Mouse (Mus musculus): ENCODE results near the gene H2-DMb1. TPM values are rescaled to one million over a fixed set of nuclear protein-coding genes. Genes with fewer than 3 reads are reported as not detected.
A peak's percentile ranks its signal among the peaks of the same experiment; 100 is the strongest.
"Not testable (repeated sequence)": the region's sequence is repeated elsewhere in the genome, so short reads cannot be mapped to it uniquely, and the experiment has no call there.

The H2-DMb1 gene
- total RNA-seq, 2 experiments from 2014 or later = 23.1 to 34.8 TPM

DNA sequence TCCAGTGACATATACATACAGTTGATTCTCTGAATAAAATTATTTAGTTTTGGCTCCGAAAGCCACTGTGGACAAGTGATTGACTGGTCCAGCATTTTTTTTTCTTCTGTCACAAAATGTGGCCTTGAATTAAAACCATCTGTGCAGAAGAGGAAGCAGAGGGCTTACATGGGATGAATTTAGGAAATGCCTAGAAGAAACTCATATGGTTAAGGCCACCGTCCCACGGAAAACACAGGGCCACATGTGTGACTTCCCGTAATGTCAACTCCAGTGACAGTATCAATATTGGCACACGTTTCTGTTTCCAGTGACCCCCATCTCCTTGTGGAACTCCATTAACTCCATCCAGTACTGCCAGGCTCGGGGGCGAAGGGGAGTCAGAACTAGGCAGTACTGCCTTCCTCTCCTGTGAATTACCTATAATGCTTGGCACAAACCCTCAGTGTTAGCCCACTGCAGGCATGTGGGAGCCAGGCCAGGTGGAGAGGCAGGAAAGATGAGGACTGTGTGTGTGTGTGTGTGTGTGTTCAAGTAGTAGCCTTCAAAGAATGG lies 10.3 kb upstream of the H2-DMb1 start:
- no peak for ATAC-seq (replicated peaks; ENCODE audit: low FRiP score, poor library complexity, severe bottlenecking)

DNA sequence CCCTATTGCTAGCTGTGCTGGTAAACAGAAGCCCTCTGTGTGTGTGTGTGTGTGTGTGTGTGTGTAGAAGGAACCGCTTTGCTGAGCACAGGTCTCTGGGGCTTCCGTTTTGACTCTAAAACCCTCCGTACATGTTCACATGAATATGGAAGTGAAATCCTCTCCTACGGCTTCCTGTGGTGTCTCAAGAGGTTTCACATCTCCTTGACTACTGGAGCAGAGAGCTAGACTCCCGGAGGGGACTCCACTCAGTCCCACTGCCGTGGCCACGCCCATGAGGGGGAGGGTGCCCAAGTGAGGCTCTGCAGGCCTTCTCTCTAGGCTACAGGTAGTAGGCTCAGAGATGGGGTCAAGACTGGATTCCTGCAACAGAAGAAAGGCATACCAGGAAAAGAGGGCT lies 9.8 kb upstream of the H2-DMb1 start, which contains the start of gene H2-DMb2:
Gene H2-DMb2, plus strand, starts transcription at position 275 of the 400 bp plus-strand sequence.
- no peak for ATAC-seq (replicated peaks; ENCODE audit: low FRiP score, poor library complexity, severe bottlenecking)

DNA sequence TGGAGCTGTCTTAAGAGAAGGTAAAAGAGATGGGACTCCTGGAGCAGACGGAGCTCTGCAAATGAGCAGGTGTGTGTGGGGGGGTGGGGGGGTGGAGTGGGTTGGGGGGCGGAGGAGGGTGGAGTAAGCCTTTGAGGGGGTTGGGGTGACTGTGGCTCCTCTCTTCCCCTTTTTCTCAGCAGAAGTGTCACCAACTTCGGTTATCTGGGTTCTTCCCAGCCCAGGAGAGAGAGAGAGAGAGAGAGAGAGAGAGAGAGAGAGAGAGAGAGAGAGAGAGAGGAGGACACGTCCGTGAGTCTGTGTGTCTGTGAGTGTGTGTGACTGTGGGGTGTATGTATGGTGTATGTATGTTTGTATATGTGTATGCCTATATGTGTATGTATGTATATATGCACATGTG lies 9.4 kb upstream of the H2-DMb1 start:
- ATAC-seq (replicated peaks; ENCODE audit: low FRiP score, poor library complexity, severe bottlenecking) = no peak

DNA sequence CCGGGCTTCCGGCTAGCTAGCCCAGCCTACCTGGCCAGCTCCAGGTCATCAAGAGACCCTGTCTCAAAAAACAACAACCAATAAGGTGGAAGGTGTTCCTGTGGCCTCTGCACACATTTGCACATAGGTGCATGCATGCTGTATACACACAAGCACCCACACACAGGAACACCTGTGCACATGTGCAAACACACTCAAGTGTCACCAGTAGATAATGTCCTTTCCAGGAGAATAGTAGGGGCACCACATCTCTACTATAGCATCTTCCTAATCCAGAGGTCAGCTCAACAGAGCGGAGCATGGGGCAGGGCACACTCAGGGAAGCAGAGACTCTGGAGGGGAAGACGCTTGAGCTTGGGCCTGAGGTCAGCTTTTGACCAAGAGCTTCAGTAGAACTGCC lies 8.7 kb upstream of the H2-DMb1 start:
- ATAC-seq (replicated peaks; ENCODE audit: low FRiP score, poor library complexity, severe bottlenecking) = not testable (repeated sequence)

DNA sequence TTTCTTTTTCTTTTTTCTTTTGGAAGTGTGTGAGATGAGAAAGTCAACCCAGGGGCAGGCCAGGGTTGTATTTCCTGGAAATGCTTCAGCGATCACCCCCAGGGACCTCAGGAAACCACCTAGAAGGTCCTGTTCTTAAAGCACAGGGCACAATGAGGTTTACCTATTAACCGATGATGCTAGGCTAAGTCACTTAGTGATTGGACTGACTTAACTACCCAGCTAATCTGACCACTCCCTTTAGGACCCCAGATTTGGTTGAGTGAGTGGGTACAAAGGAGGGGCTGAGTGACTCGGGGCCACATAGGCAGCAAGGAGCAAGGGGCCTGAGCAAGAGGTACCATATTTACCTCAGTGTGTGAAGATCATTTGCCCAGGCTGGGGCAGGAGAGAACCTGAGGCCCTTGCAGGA lies 7.9 kb upstream of the H2-DMb1 start:
- ATAC-seq (replicated peaks; ENCODE audit: low FRiP score, poor library complexity, severe bottlenecking) = no peak

DNA sequence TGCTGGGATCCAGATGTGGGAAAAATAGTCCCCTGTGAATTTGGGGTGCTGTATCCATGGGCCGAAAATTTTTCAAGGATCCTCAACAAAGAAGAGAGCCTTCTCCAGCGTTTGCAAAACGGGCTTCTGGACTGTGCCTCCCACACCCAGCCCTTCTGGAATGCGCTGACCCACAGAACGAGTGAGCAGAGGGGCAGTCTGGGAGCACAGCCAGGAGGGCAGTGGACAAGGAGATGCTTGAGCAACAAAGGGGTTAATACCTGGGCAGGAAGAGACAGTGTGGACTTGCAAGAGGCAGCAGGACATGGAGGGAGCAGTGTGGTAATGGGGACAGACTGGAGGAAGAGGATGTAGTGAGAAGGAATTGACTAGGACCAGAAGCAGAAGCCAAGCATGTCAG lies 2.7 kb downstream of the H2-DMb1 start:
- ATAC-seq (replicated peaks; ENCODE audit: low FRiP score, poor library complexity, severe bottlenecking) = no peak

DNA sequence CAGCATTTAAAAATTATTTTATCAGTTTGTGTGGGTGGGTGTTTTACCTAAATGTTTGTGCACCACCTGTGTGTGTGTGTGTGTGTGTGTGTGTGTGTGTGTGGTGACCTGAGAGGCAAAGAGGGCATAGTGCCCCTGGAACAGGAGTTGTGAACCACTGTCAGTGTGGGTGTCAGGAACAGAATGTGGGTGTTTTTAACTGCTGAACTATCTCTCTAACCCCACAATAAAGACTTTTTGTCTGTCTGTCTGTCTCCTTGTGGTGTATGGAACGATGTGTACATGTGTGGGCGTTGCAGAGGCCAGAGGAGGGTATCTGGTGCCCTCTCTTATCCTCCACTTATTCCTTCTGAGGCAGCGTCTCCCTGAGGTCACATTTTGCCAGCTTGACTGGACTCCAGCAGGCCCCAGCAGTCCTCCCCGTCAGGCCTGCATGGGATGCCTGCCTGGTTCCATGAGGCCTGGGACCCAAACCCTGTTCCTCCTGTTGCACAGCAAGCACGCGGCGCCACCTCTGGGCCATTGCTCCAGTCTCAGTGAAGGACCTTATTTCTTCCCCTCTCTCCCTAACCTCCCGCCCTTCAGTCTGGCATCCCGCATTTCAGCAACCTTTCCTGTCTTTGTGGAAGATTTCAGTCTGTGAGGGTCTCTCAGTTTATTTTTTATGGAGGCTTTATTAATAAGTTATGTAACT lies 11.5 kb downstream of the H2-DMb1 start:
- ATAC-seq (replicated peaks; ENCODE audit: low FRiP score, poor library complexity, severe bottlenecking) = no peak

DNA sequence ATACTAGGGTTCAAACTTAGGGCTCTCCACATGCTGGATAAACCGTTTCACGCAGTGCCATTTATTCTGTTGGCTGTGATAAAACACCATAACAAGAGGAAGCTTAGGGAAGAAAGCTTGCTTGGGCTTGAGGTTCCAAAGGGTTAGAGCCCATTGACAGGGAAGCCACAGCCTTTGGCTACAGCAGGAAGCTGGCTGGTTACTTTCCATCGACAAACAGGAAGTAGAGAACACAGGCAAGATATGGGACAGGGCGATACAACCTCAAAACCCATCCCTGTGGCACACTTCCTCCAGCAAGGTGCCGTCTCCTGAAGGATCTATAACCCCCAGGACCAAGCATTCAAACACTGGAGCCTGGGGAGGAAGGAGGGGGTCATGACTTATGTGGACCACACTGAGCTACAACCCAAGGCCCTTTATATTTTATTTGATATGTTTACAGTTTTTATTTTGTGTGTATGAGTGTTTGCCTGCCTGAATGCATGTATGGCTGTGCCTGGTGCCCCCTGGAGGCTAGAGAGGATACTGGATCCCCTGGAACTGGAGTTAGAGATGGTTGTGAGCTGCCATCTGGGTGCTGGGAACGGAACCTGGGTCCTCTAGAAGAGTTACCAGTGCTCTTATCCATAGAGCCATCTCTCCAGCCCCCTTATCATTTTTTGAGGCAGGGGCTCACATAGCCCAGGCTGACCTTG lies 12.3 kb downstream of the H2-DMb1 start:
- ATAC-seq (replicated peaks; ENCODE audit: low FRiP score, poor library complexity, severe bottlenecking) = no peak

DNA sequence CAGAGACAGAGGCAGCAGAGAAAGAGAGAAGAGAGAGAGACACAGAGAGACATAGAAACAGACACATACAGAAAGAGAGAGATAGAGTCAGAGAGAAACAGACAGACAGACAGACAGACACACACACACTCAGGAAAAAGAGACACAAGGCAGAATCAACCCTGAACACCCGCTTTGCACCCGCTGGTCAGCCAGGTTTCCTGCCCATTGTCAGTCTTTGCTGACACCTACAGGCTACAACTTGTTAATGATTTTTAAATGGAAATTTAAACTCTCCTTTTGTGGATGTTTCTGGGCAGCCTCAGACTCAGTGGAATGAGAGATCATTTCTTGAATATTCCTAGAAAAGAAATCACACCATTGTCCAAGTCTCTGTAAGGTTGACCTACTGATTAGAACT lies 16.4 kb downstream of the H2-DMb1 start:
- no peak for ATAC-seq (replicated peaks; ENCODE audit: low FRiP score, poor library complexity, severe bottlenecking)

DNA sequence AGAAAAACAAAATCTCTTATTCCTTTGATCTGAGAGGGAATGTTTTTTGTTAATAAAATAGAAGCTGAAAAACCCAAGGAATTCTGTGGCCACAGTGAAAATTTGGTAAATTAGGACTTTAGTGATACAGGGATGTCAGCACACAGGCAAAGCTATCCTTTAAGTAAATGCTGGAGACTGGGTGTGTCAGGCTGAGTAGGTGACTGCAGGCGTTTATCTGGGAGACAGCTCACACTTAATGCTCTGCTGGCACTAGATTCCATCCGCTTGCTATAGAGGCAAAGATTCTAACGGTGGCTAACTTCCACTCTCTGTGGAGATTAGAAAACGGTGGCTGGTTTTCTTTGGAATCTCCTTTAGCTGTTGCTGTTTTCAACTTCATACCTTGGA lies 17.6 kb downstream of the H2-DMb1 start:
- peak; percentile 63; the same call in 1 of the 2 replicates for ATAC-seq (replicated peaks; ENCODE audit: low FRiP score, poor library complexity, severe bottlenecking)

DNA sequence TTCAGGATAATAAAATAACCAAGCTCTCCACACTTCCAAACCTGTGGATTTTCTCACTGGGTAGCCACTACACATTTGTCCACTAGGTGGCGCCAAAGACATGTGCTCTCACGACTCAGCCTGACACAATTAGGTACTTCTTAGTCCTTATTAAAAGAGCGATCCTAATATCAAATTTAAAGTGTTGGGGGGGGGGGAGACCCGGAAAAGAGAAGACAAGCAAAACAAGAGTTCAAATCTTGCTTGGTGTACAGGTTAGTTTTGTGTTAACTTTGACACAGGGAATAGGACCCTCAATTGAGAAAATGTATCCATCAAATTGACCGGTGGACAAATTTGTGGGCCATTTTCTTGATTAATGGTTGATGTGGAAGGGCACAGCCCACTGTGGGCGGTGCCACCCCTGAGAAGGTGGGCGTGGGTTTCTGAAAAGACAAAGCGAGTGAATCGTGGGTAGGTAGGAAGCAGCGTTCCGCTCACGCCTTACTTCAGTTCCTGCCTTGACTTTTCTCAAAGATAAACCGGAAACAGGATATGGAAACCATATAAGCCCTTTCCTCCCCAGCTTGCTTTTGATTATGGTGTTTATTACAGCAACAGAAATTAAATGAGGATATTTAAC lies 18.1 kb downstream of the H2-DMb1 start:
- peak; percentile 90 for ATAC-seq (replicated peaks; ENCODE audit: low FRiP score, poor library complexity, severe bottlenecking)

DNA sequence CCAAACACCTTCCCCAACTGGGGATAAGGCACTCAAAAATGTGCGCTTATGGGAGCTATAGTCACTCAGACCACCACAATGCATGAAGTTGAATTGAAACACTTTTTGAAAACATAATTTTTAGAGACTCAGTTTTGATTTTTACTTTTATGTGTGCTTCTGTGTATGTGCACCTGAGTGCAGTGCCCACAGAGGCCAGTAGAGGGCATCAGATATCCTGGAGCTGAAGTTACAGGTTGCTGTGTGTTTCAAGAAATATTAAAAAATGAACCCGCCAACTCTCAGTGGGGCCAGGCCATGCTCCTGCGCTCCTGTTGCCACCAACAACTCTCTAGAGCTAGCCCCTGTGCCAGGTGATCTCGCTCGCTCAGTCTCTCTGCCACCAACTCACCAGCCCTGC lies 19.7 kb downstream of the H2-DMb1 start:
- ATAC-seq (replicated peaks; ENCODE audit: low FRiP score, poor library complexity, severe bottlenecking) = no peak

DNA sequence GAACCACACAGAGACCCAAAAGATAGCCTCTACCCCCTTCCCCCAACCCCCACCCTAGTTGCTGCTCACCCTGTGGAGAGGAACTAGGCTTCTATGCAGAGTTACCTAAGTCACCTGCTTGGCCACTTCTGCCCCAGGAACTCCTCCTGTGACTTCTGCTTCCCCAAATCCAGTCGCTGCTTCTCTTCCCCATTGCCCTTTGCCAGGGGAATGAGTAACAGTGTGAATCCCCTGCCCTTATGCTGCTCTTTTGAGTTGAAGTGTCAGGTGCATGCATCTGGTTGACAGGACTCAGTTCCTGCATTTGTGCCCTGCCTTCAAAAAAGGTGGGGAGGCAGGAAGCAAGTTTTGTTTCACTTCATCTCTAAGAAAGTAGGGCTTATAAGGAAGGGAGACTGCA lies 21.2 kb downstream of the H2-DMb1 start:
- ATAC-seq (replicated peaks; ENCODE audit: low FRiP score, poor library complexity, severe bottlenecking) = no peak

DNA sequence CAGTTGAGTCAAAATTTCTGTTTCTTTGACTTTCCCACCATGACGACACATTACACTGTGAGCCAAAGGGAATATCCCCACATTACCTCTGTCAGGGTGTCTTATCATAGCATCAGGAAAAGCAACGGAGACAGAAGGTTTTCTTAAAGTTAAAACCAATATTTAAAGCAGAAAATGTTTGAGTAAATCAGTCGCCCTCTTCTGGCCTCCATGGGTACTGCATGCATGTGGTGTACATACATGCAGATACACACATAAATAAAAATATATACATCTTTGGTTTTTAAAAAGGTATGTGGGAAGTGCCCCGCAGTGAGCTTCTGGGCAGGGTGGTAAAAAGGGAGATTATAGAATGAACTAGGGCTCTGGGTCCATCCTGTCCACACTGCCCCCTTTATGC lies 24.3 kb downstream of the H2-DMb1 start:
- ATAC-seq (replicated peaks; ENCODE audit: low FRiP score, poor library complexity, severe bottlenecking) = no peak

DNA sequence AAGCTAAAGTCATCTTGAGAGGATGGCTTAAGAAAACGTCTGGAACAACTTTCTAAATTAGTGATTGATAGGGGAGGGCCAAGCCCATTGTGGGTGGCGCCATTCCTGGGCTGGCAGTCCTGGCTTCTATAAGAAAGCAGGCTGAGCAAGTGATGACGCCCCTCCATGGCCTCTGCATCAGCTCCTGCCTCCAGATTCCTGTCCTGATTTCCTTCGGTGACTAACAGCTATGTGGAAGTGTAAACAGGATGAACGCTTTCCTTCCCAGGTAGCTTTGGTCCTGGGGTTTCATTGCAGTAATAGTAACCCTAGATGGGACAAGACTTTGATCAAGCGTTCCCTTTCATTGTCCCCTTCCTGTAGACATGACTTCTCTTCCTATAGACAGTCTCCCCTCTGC lies 26.1 kb downstream of the H2-DMb1 start:
- ATAC-seq (replicated peaks; ENCODE audit: low FRiP score, poor library complexity, severe bottlenecking) = no peak

DNA sequence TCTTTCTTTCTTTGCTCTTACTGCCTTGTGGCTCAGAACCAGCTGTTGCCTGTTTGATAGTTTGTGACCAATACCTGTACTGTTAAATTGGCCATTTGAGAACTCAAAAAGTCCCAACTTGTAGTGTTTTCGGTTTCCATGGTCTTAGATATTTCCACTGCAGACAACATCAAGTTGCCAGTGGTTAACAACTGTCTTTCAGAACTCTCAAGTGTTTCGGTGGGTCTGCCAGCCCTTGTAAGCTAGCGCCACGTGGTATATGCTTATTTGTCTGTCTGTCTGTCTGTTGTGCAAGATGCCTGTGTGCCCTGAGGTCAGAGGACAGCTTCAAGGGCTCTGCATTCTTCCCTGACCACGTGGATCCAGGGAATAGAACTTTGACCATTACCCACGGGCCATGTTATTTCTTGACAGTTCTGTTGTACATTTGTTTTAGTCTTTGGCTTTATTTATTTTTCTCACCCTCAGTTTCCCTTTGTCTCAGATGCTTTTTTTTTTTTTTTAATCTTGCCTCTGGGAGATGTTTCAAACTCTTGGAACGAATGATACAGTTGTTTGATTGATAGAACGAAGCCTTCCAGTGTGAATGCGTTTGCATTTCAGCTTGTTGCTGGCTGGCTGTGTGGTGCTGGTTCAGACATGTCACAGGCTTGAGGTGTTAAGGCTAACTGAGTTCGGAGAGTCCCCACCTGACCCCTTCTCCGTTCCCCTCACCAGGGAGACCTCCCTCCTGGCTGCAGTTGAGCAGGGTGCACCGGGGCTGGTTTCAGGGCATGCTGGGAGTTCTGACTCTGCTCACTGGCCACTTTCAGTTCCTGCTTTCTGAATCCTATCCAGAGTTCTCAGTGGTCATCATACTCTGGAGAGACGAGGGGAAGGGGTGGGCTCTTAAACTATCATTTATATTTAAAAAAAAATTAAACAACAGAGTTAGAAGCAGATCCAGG lies 27.3 kb downstream of the H2-DMb1 start:
- no peak for ATAC-seq (replicated peaks; ENCODE audit: low FRiP score, poor library complexity, severe bottlenecking)

DNA sequence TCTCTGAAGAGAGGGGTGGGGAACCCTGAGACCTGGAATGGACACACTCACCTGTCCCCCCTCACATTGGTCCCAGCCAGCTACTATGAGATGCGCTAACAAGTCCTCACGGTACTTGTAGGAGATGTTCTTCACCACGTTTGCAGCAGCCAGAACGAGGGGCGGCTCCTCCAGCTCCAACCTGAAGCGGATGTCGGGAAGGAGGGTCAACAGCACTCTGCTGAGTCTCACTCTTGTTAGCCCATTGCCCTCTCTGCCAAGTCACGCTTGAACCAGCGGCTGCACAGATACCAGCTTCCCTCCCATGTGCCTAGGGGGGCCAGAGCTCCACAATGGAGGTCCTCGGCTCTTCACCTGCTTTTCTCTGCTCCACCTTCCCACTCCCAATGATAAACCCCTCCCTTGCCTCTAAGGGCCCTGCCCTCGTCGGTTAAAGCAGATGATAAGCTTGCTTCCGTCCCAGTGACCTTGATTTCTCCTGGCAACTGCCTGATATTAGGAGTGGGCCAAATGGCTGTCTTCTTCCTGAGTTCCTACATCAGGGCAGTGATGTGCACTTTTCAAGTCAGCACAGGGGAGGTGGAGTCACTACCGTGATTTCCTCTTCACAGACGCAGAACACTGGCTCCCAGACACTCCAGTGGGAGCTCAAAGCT lies 30.8 kb downstream of the H2-DMb1 start:
- ATAC-seq (replicated peaks; ENCODE audit: low FRiP score, poor library complexity, severe bottlenecking) = no peak

DNA sequence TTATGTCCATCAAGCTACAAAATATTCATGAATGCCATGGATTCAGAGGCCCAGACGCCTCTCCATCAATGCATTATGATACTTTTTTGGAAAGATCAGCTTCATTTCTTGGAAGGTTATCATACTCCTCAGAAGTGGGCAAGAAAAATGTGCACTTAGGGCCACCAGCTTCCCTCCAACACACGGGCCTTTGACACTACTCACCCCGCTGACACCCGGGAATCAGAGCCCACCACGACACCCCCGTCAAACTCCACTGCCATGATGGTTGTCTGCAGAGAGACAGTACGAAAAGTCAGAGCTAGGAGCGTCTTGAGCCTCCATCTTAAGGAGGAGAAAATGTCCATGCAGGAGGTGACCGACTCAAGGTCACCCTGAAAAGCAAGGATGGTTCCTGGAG lies 32.7 kb downstream of the H2-DMb1 start:
- ATAC-seq (replicated peaks; ENCODE audit: low FRiP score, poor library complexity, severe bottlenecking) = no peak

DNA sequence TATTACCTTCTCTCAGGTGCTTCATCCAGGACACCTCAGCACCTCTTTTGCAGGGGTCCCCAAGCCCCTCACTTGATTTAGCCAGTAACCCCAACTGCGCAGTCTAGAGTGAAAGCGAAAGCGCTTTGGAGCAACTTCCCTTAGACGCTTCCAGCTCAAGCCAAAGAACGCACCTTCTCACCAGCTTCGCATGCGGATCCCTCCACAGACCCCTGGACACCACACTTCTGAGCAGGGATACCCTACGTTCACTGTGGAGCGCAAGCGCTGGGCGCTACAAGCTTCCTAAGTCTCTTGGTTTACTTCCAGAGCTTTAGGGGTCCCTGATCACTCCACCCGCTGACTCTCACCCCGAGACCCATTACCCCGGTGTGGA lies 34.0 kb downstream of the H2-DMb1 start:
- no peak; the same call in 1 of the 2 replicates for ATAC-seq (replicated peaks; ENCODE audit: low FRiP score, poor library complexity, severe bottlenecking)
